Mouse (Mus musculus) MEL (cell line): ENCODE data around the gene Hmgb1. TPM values are rescaled to one million over a fixed set of nuclear protein-coding genes. Genes with fewer than 3 reads are reported as not detected.

Source experiments
- DNase-seq: peaks from one replicate; pipeline ENCODE4 v3.0.0; 2011; ENCODE audit warnings: low read depth, low spot score
- H3K27ac ChIP-seq: 2 replicates; pipeline ENCODE4 v1.5.1; 2012; ENCODE audit warnings: low read depth, mild to moderate bottlenecking, control low read depth, low read length, moderate library complexity; ENCODE audit not compliant: control insufficient read depth
- H3K27me3 ChIP-seq, 2 experiments: fragments of 150-350 bp in 1 of 2; sonication (generic) in 1 of 2; 2 replicates each; pipeline ENCODE4 v1.6.1; 2012; ENCODE audit warnings: low read length in 2 of 2, mild to moderate bottlenecking in 2 of 2, improper control_type of control experiment in 1 of 2, moderate library complexity in 1 of 2; ENCODE audit not compliant: insufficient read depth in 2 of 2, control insufficient read depth in 1 of 2
- H3K36me3 ChIP-seq, 2 experiments: 2 replicates each; pipeline ENCODE4 v1.6.1; 2012 to 2014; ENCODE audit warnings: low read length in 2 of 2, improper control_type of control experiment in 1 of 2, inconsistent platforms in 1 of 2, mild to moderate bottlenecking in 1 of 2; ENCODE audit not compliant: insufficient read depth in 2 of 2, control insufficient read depth in 1 of 2
- H3K4me1 ChIP-seq, 2 experiments: fragments of 150-350 bp in 1 of 2; sonication (generic) in 1 of 2; 2 replicates each; pipeline ENCODE4 v1.6.1; 2012; ENCODE audit warnings: low read length in 2 of 2, improper control_type of control experiment in 1 of 2, mild to moderate bottlenecking in 1 of 2; ENCODE audit not compliant: insufficient read depth in 2 of 2, control insufficient read depth in 1 of 2
- H3K4me3 ChIP-seq, 2 experiments: fragments of 150-350 bp in 1 of 2; sonication (generic) in 1 of 2; 2 replicates each; pipeline ENCODE4 v1.5.1; 2012; ENCODE audit warnings: low read depth in 2 of 2, low read length in 2 of 2, mild to moderate bottlenecking in 2 of 2, moderate library complexity in 2 of 2, control low read depth in 1 of 2, improper control_type of control experiment in 1 of 2; ENCODE audit not compliant: control insufficient read depth in 1 of 2, insufficient read depth in 1 of 2
- H3K79me2 ChIP-seq: 2 replicates; pipeline ENCODE4 v1.6.1; 2012; ENCODE audit warnings: mild to moderate bottlenecking, low read length, moderate library complexity; ENCODE audit not compliant: control insufficient read depth, poor library complexity, insufficient read depth
- H3K9ac ChIP-seq: 2 replicates; pipeline ENCODE4 v1.6.1; 2012; ENCODE audit warnings: low read depth, mild to moderate bottlenecking, control low read depth, low read length, moderate library complexity; ENCODE audit not compliant: control insufficient read depth, poor library complexity, severe bottlenecking
- H3K9me3 ChIP-seq: fragments of 150-350 bp; sonication (generic); replicated peaks from 2 replicates; pipeline ENCODE4 v1.6.1; 2012; ENCODE audit warnings: mild to moderate bottlenecking, low read length, improper control_type of control experiment, moderate library complexity; ENCODE audit not compliant: insufficient read depth
- BHLHE40 ChIP-seq: IDR thresholded peaks from 2 replicates; pipeline ENCODE4 v1.6.1; 2012; ENCODE audit warnings: low read depth, mild to moderate bottlenecking, inconsistent platforms, low read length, improper control_type of control experiment, borderline replicate concordance
- CHD2 ChIP-seq: IDR thresholded peaks from 2 replicates; pipeline ENCODE4 v1.6.1; 2011; ENCODE audit warnings: low read length, improper control_type of control experiment
- CTCF ChIP-seq, 3 experiments: IDR thresholded peaks in 2 of 3; conservative IDR thresholded peaks in 1 of 3; 2 replicates each; pipeline ENCODE4 v1.5.1; 2011 to 2012; ENCODE audit warnings: low read length in 3 of 3, low read depth in 2 of 3, mild to moderate bottlenecking in 2 of 3, improper control_type of control experiment in 1 of 3, inconsistent platforms in 1 of 3, mixed read lengths in 1 of 3, moderate library complexity in 1 of 3; ENCODE audit not compliant: control insufficient read depth in 1 of 3, insufficient read depth in 1 of 3, poor library complexity in 1 of 3, severe bottlenecking in 1 of 3
- E2F4 ChIP-seq: IDR thresholded peaks from 2 replicates; pipeline ENCODE4 v1.6.1; 2011; ENCODE audit warnings: low read depth, low read length, improper control_type of control experiment, borderline replicate concordance
- EP300 ChIP-seq, 2 experiments: IDR thresholded peaks; 2 replicates each; pipeline ENCODE4 v1.6.1; 2011; ENCODE audit warnings: improper control_type of control experiment in 2 of 2, low read length in 2 of 2, low read depth in 1 of 2, mild to moderate bottlenecking in 1 of 2
- ETS1 ChIP-seq: IDR thresholded peaks from 2 replicates; pipeline ENCODE4 v1.6.1; 2012; ENCODE audit warnings: low read depth, mild to moderate bottlenecking, inconsistent platforms, low read length, improper control_type of control experiment, moderate library complexity
- GATA1 ChIP-seq: IDR thresholded peaks from 2 replicates; pipeline ENCODE4 v1.6.1; 2011; ENCODE audit warnings: low read depth, low read length, improper control_type of control experiment
- HCFC1 ChIP-seq: IDR thresholded peaks from 2 replicates; pipeline ENCODE4 v1.6.1; 2012; ENCODE audit warnings: low read depth, mild to moderate bottlenecking, inconsistent platforms, low read length, improper control_type of control experiment, moderate library complexity
- MAFK ChIP-seq: IDR thresholded peaks from 2 replicates; pipeline ENCODE4 v1.6.1; 2011; ENCODE audit warnings: low read depth, mild to moderate bottlenecking, low read length, improper control_type of control experiment, borderline replicate concordance
- MAX ChIP-seq: IDR thresholded peaks from 2 replicates; pipeline ENCODE4 v1.6.1; 2011; ENCODE audit warnings: low read length, improper control_type of control experiment
- MAZ ChIP-seq: IDR thresholded peaks from 2 replicates; pipeline ENCODE4 v1.6.1; 2012; ENCODE audit warnings: low read depth, mild to moderate bottlenecking, inconsistent platforms, low read length, improper control_type of control experiment
- MXI1 ChIP-seq: IDR thresholded peaks from 2 replicates; pipeline ENCODE4 v1.6.1; 2011; ENCODE audit warnings: mild to moderate bottlenecking, low read depth, low read length, improper control_type of control experiment
- MYC ChIP-seq: IDR thresholded peaks from 2 replicates; pipeline ENCODE4 v1.6.1; 2011; ENCODE audit warnings: low read depth, mild to moderate bottlenecking, low read length, improper control_type of control experiment, moderate library complexity
- NRF1 ChIP-seq: IDR thresholded peaks from 2 replicates; pipeline ENCODE4 v1.6.1; 2014; ENCODE audit warnings: low read depth, mild to moderate bottlenecking, inconsistent platforms, low read length, improper control_type of control experiment, moderate library complexity; ENCODE audit not compliant: poor library complexity, insufficient read depth, severe bottlenecking
- POLR2AphosphoS2 ChIP-seq: IDR thresholded peaks from 2 replicates; pipeline ENCODE4 v1.6.1; 2011; ENCODE audit warnings: low read length, improper control_type of control experiment
- POLR2AphosphoS5 ChIP-seq: IDR thresholded peaks from 2 replicates; pipeline ENCODE4 v1.6.1; 2012; ENCODE audit warnings: low read depth, borderline replicate concordance, mild to moderate bottlenecking, inconsistent platforms, low read length, moderate library complexity, mixed read lengths
- RAD21 ChIP-seq: IDR thresholded peaks from 2 replicates; pipeline ENCODE4 v1.6.1; 2011; ENCODE audit warnings: mild to moderate bottlenecking, low read depth, low read length, improper control_type of control experiment
- RCOR1 ChIP-seq: IDR thresholded peaks from 2 replicates; pipeline ENCODE4 v1.6.1; 2012; ENCODE audit warnings: low read depth, mild to moderate bottlenecking, inconsistent platforms, low read length, improper control_type of control experiment
- SIN3A ChIP-seq: IDR thresholded peaks from 2 replicates; pipeline ENCODE4 v1.6.1; 2012; ENCODE audit warnings: low read length, improper control_type of control experiment, inconsistent platforms
- SMC3 ChIP-seq: IDR thresholded peaks from 2 replicates; pipeline ENCODE4 v1.6.1; 2011; ENCODE audit warnings: low read depth, low read length, improper control_type of control experiment
- TCF12 ChIP-seq: IDR thresholded peaks from 2 replicates; pipeline ENCODE4 v1.6.1; 2014; ENCODE audit warnings: low read depth, mild to moderate bottlenecking, inconsistent platforms, low read length, improper control_type of control experiment, moderate library complexity
- UBTF ChIP-seq: IDR thresholded peaks from 2 replicates; pipeline ENCODE4 v1.6.1; 2012; ENCODE audit warnings: low read depth, mild to moderate bottlenecking, inconsistent platforms, low read length, improper control_type of control experiment, moderate library complexity, borderline replicate concordance; ENCODE audit not compliant: insufficient read depth
- USF1 ChIP-seq: IDR thresholded peaks from 2 replicates; pipeline ENCODE4 v1.6.1; 2014; ENCODE audit warnings: low read depth, mild to moderate bottlenecking, inconsistent platforms, low read length, improper control_type of control experiment, moderate library complexity
- USF2 ChIP-seq, 2 experiments: IDR thresholded peaks; 2 replicates each; pipeline ENCODE4 v1.6.1; 2011 to 2012; ENCODE audit warnings: improper control_type of control experiment in 2 of 2, low read length in 2 of 2, borderline replicate concordance in 1 of 2, inconsistent platforms in 1 of 2, low read depth in 1 of 2, mild to moderate bottlenecking in 1 of 2; ENCODE audit not compliant: insufficient read depth in 1 of 2
- ZC3H11A ChIP-seq: IDR thresholded peaks from 2 replicates; pipeline ENCODE4 v1.6.1; 2012; ENCODE audit warnings: low read depth, mild to moderate bottlenecking, inconsistent platforms, low read length, improper control_type of control experiment
- ZMIZ1 ChIP-seq: IDR thresholded peaks from 2 replicates; pipeline ENCODE4 v1.6.1; 2012; ENCODE audit warnings: low read depth, mild to moderate bottlenecking, inconsistent platforms, low read length, improper control_type of control experiment, moderate library complexity
- polyA plus RNA-seq, 2 experiments: library from polyadenylated mRNA; stranded (reverse) in 1 of 2; unstranded in 1 of 2; fragments of >175 nt in 1 of 2; fragments of >200 nt in 1 of 2; gene quantifications; 2 replicates each; pipeline versions ENCODE4 v1.2.1 to v1.2.4; 2012; ENCODE audit warnings: low replicate concordance in 2 of 2, low read depth in 1 of 2; ENCODE audit not compliant: insufficient read length in 2 of 2, insufficient read depth in 1 of 2, missing spikeins in 1 of 2
- total RNA-seq: library from RNA; depleted of rRNA; stranded (reverse); fragments of 300-350 nt; gene quantifications from 2 replicates; pipeline ENCODE4 v1.2.3, GENCODE M21; 2012

The Hmgb1 gene
- total and polyA plus RNA-seq, 3 experiments: 600 to 678 TPM; not detected in 1

GRCm38 (mm10) chr5:149088891-149089290 lies 95.4 kb downstream of the Hmgb1 start:
- Histone ChIP-seq H3K9ac (no peak overlapping the region), H3K4me3 (no peak overlapping the region), H3K4me1 (peaks cover 7 to 36% of the 10 kb centered on the region in 2 experiments; a peak in 3 of 4 replicates), H3K79me2 (no peaks in the 10 kb centered on the region), H3K27me3 (no peaks in the 10 kb centered on the region), H3K36me3 (peaks cover 0 to 19% of the 10 kb centered on the region in 2 experiments; a peak in 2 of 4 replicates), H3K27ac (no peak overlapping the region), H3K9me3 (no peaks in the 10 kb centered on the region)
- TF ChIP-seq USF2 (IDR thresholded peaks at IDR 0.05; ENCODE audit: borderline replicate concordance in 1 of 2, insufficient read depth in 1 of 2, low read depth in 1 of 2, low read length in 2 of 2): no peak
- no peak for TF ChIP-seq ZMIZ1
- TF ChIP-seq RAD21: no peak
- TF ChIP-seq GATA1: no peak
- no peak for TF ChIP-seq TCF12
- no peak for TF ChIP-seq USF1
- peak in 1 of 2 experiments; percentile 62; a peak in 2 of 4 replicates for TF ChIP-seq EP300 (IDR thresholded peaks at IDR 0.05; ENCODE audit: low read depth in 1 of 2, low read length in 2 of 2)
- DNase-seq: peak; percentile 72

GRCm38 (mm10) chr5:149088149-149088548 lies 96.1 kb downstream of the Hmgb1 start:
- H3K27ac ChIP-seq: no peak overlapping the region
- H3K36me3 ChIP-seq: peaks cover 0 to 19% of the 10 kb centered on the region in 2 experiments; a peak in 2 of 4 replicates
- no peak overlapping the region for H3K9ac ChIP-seq
- H3K4me1 ChIP-seq: peaks cover 7 to 36% of the 10 kb centered on the region in 2 experiments; a peak in 3 of 4 replicates
- DNase-seq: peak; percentile 36
- TF ChIP-seq POLR2AphosphoS2: no peak
- no peak for TF ChIP-seq USF2 (IDR thresholded peaks at IDR 0.05; ENCODE audit: borderline replicate concordance in 1 of 2, insufficient read depth in 1 of 2, low read depth in 1 of 2, low read length in 2 of 2)
- no peak for TF ChIP-seq E2F4
- no peak for TF ChIP-seq BHLHE40
- no peak for TF ChIP-seq MAX
- TF ChIP-seq ZC3H11A: 0 out of 2 replicates have a peak, but pooled peaks have one; percentile 15
- TF ChIP-seq MAFK: no peak
- TF ChIP-seq NRF1: no peak
- peak; percentile 19 to 61 (median 49); a peak in 4 of 6 replicates for TF ChIP-seq CTCF (IDR thresholded peaks at IDR 0.05 in 2 of 3, conservative IDR thresholded peaks at IDR 0.05 in 1 of 3; ENCODE audit: control insufficient read depth in 1 of 3, insufficient read depth in 1 of 3, low read depth in 2 of 3, low read length in 3 of 3, poor library complexity in 1 of 3, severe bottlenecking in 1 of 3)
- TF ChIP-seq POLR2AphosphoS5: no peak
- no peak for TF ChIP-seq RCOR1
- TF ChIP-seq MXI1: no peak
- no peak for TF ChIP-seq MAZ
- TF ChIP-seq RAD21: peak; percentile 28
- TF ChIP-seq SMC3: peak; percentile 49
- TF ChIP-seq HCFC1: no peak
- no peak for TF ChIP-seq ETS1
- no peak for TF ChIP-seq UBTF
- no peak for TF ChIP-seq TCF12
- TF ChIP-seq SIN3A: no peak
- TF ChIP-seq MYC: no peak
- TF ChIP-seq CHD2: no peak
- TF ChIP-seq, all 39 proteins: peak for 4
- Histone ChIP-seq H3K9me3 (no peaks in the 10 kb centered on the region), H3K4me3 (no peak overlapping the region), H3K79me2 (no peaks in the 10 kb centered on the region), H3K27me3 (no peaks in the 10 kb centered on the region)
